ENCODE assay signal across 1 mouse cellular context in genomic region chr1:193200640-193201382, GRCm38 (mm10).
TF ChIP-seq lines count a peak whose summit lies in the region.

No protein-coding gene starts in this region.

TF ChIP-seq in MEL, 35 proteins besides CTCF, POLR2A, EP300 and RAD21 (continued from another document):
- TF ChIP-seq CHD2 (IDR thresholded peaks at IDR 0.05; ENCODE audit: low read length) (no peak), UBTF (IDR thresholded peaks at IDR 0.05; ENCODE audit: borderline replicate concordance, insufficient read depth, low read depth, low read length) (no peak), HCFC1 (IDR thresholded peaks at IDR 0.05; ENCODE audit: low read depth, low read length) (no peak), ZC3H11A (IDR thresholded peaks at IDR 0.05; ENCODE audit: low read depth, low read length) (no peak), MAFK (IDR thresholded peaks at IDR 0.05; ENCODE audit: borderline replicate concordance, low read depth, low read length) (no peak), KAT2A (conservative IDR thresholded peaks at IDR 0.05; ENCODE audit: low read depth, low read length) (no peak), SIN3A (IDR thresholded peaks at IDR 0.05; ENCODE audit: low read length) (no peak), MYC (IDR thresholded peaks at IDR 0.05; ENCODE audit: low read depth, low read length) (no peak), ZMIZ1 (IDR thresholded peaks at IDR 0.05; ENCODE audit: low read depth, low read length) (no peak), CHD1 (IDR thresholded peaks at IDR 0.05; ENCODE audit: low read depth, low read length) (no peak), ZKSCAN1 (IDR thresholded peaks at IDR 0.05; ENCODE audit: low read depth, low read length) (no peak), TCF12 (IDR thresholded peaks at IDR 0.05; ENCODE audit: low read depth, low read length) (no peak), NELFE (IDR thresholded peaks at IDR 0.05; ENCODE audit: low read depth, low read length) (no peak), TBP (IDR thresholded peaks at IDR 0.05; ENCODE audit: low read depth, low read length) (no peak), USF2 (IDR thresholded peaks at IDR 0.05; ENCODE audit: borderline replicate concordance in 1 of 2, insufficient read depth in 1 of 2, low read depth in 1 of 2, low read length in 2 of 2) (no peak)
TF ChIP-seq in MEL: peak in this region for 0.
